Mouse (Mus musculus): ENCODE results near the gene Rapgef2. TPM values are rescaled to one million over a fixed set of nuclear protein-coding genes. Genes with fewer than 3 reads are reported as not detected.
"Not testable (repeated sequence)": the region's sequence is repeated elsewhere in the genome, so short reads cannot be mapped to it uniquely, and the experiment has no call there.

Gene Rapgef2
- polyA plus RNA-seq, 2 experiments from 2014 or later = 4.3 to 5.8 TPM

GRCm38 (mm10) chr3:79202275-79203153 is 83.8 kb downstream of the Rapgef2 start:
- ATAC-seq = peak; percentile 92

- ATAC-seq = peak; percentile 93
Observed at GRCm38 (mm10) chr3:79196708-79197437, 89.4 kb downstream of the Rapgef2 start.

- ATAC-seq = no peak
Observed at GRCm38 (mm10) chr3:79195280-79195679, 91.0 kb downstream of the Rapgef2 start.

GRCm38 (mm10) chr3:79194111-79194793 is 92.1 kb downstream of the Rapgef2 start:
- ATAC-seq = no peak

GRCm38 (mm10) chr3:79193001-79193400 is 93.3 kb downstream of the Rapgef2 start:
- no peak for ATAC-seq

GRCm38 (mm10) chr3:79191981-79192380 is 94.3 kb downstream of the Rapgef2 start:
- ATAC-seq = no peak

- no peak for ATAC-seq
Observed at GRCm38 (mm10) chr3:79191471-79191870, 94.8 kb downstream of the Rapgef2 start.

- ATAC-seq = no peak
Observed at GRCm38 (mm10) chr3:79190377-79190776, 95.9 kb downstream of the Rapgef2 start.

GRCm38 (mm10) chr3:79187912-79188311 is 98.4 kb downstream of the Rapgef2 start:
- no peak for ATAC-seq

- peak; percentile 2 for ATAC-seq
Observed at GRCm38 (mm10) chr3:79182290-79182689, 104.0 kb downstream of the Rapgef2 start.

- ATAC-seq = peak; percentile 15
Observed at GRCm38 (mm10) chr3:79181248-79181991, 104.9 kb downstream of the Rapgef2 start.

- ATAC-seq = no peak
Observed at GRCm38 (mm10) chr3:79180086-79180485, 106.2 kb downstream of the Rapgef2 start.

GRCm38 (mm10) chr3:79179499-79180053 is 106.7 kb downstream of the Rapgef2 start:
- no peak for ATAC-seq

GRCm38 (mm10) chr3:79178708-79179107 is 107.6 kb downstream of the Rapgef2 start:
- ATAC-seq = no peak

- peak; percentile 51 for ATAC-seq
Observed at GRCm38 (mm10) chr3:79178070-79178469, 108.2 kb downstream of the Rapgef2 start.

GRCm38 (mm10) chr3:79177136-79177870 is 109.0 kb downstream of the Rapgef2 start:
- peak; percentile 88 for ATAC-seq

- ATAC-seq = no peak
Observed at GRCm38 (mm10) chr3:79174168-79174567, 112.1 kb downstream of the Rapgef2 start.

- ATAC-seq = no peak
Observed at GRCm38 (mm10) chr3:79173291-79173690, 113.0 kb downstream of the Rapgef2 start.

- ATAC-seq = not testable (repeated sequence)
Observed at GRCm38 (mm10) chr3:79171146-79171545, 115.2 kb downstream of the Rapgef2 start.

GRCm38 (mm10) chr3:79168168-79168827 is 118.0 kb downstream of the Rapgef2 start:
- no peak for ATAC-seq

GRCm38 (mm10) chr3:79167586-79167985 is 118.7 kb downstream of the Rapgef2 start:
- ATAC-seq = no peak

Measured in activated CD4-positive, CD25-positive, alpha-beta regulatory T cell, adult 4 months (primary cell).